Mouse (Mus musculus) C2C12 (cell line): Measurements from ENCODE around the gene Mypop. TPM values are rescaled to one million over a fixed set of nuclear protein-coding genes. Genes with fewer than 3 reads are reported as not detected.

ENCODE experiments used
- H3K27me3 ChIP-seq: one replicate; pipeline ENCODE4 v1.6.1; 2011; ENCODE audit not compliant: control insufficient read depth, insufficient read depth, insufficient read length
- H3K36me3 ChIP-seq: one replicate; pipeline ENCODE4 v1.6.1; 2011; ENCODE audit not compliant: control insufficient read depth, insufficient read depth
- H3K4me3 ChIP-seq: one replicate; pipeline ENCODE4 v1.5.1; 2011; ENCODE audit warnings: mild to moderate bottlenecking, control low read depth; ENCODE audit not compliant: poor library complexity, insufficient read depth, severe bottlenecking
- H3K79me2 ChIP-seq: one replicate; pipeline ENCODE4 v1.6.1; 2011; ENCODE audit not compliant: control insufficient read depth, insufficient read depth
- H3K79me3 ChIP-seq: one replicate; pipeline ENCODE4 v1.6.1; 2011; ENCODE audit warnings: low read depth, control low read depth
- H3ac ChIP-seq: one replicate; pipeline ENCODE3; 2011; ENCODE audit warnings: low read depth; ENCODE audit not compliant: control insufficient read depth, insufficient read length
- CEBPB ChIP-seq: IDR thresholded peaks from one replicate; pipeline ENCODE4 v1.6.1; 2011; ENCODE audit warnings: low read depth, mild to moderate bottlenecking, control low read depth, moderate library complexity
- CTCF ChIP-seq: IDR thresholded peaks from one replicate; pipeline ENCODE4 v1.5.1; 2011; ENCODE audit not compliant: control insufficient read depth, insufficient read depth, insufficient read length
- FOSL1 ChIP-seq: IDR thresholded peaks from one replicate; pipeline ENCODE4 v1.8.0; 2011; ENCODE audit warnings: mild to moderate bottlenecking, low read length; ENCODE audit not compliant: poor library complexity, insufficient read depth, severe bottlenecking
- MAX ChIP-seq: IDR thresholded peaks from one replicate; pipeline ENCODE4 v1.6.1; 2011; ENCODE audit warnings: mild to moderate bottlenecking, control low read depth
- MYOD1 ChIP-seq: IDR thresholded peaks from one replicate; pipeline ENCODE4 v1.6.1; 2011; ENCODE audit warnings: low read depth; ENCODE audit not compliant: control insufficient read depth, insufficient read length
- MYOG ChIP-seq: IDR thresholded peaks from one replicate; pipeline ENCODE4 v1.6.1; 2011; ENCODE audit not compliant: control insufficient read depth, insufficient read length; ENCODE audit errors: extremely low read depth
- USF1 ChIP-seq: IDR thresholded peaks from one replicate; pipeline ENCODE4 v1.6.1; 2011; ENCODE audit warnings: low read depth, mild to moderate bottlenecking, control low read depth, moderate library complexity
- polyA plus RNA-seq: library from polyadenylated mRNA; unstranded; fragments of >200 nt; fragmentation: generic; extraction: Trizol; gene quantifications from one replicate; pipeline ENCODE4 v1.2.1, GENCODE M21; 2012; ENCODE audit warnings: missing spikeins

Gene Mypop
- polyA plus RNA-seq, 1 experiment = 17.8 TPM

- Histone ChIP-seq H3K36me3 (peaks cover 4% of the 10 kb centered on the region), H3K79me2 (peaks cover 33% of the 10 kb centered on the region), H3K27me3 (no peaks in the 10 kb centered on the region), H3K79me3 (peaks cover 18% of the 10 kb centered on the region), H3K4me3 (no peak overlapping the region), H3ac (no peak overlapping the region)
- TF ChIP-seq CTCF = peak; percentile 95
- TF ChIP-seq USF1 = no peak
Observed at GRCm38 (mm10) chr7:19006476-19006875, 15.4 kb downstream of the Mypop start.

- Histone ChIP-seq H3K79me2 (peaks cover 33% of the 10 kb centered on the region), H3K27me3 (no peaks in the 10 kb centered on the region), H3K4me3 (no peak overlapping the region), H3ac (no peak overlapping the region), H3K36me3 (peaks cover 4% of the 10 kb centered on the region), H3K79me3 (peaks cover 18% of the 10 kb centered on the region)
- TF ChIP-seq MYOG (no peak), USF1 (no peak), MYOD1 (no peak), FOSL1 (no peak), CEBPB (no peak), MAX (no peak), CTCF (no peak)
Observed at GRCm38 (mm10) chr7:19007026-19007977, 16.3 kb downstream of the Mypop start.

DNA sequence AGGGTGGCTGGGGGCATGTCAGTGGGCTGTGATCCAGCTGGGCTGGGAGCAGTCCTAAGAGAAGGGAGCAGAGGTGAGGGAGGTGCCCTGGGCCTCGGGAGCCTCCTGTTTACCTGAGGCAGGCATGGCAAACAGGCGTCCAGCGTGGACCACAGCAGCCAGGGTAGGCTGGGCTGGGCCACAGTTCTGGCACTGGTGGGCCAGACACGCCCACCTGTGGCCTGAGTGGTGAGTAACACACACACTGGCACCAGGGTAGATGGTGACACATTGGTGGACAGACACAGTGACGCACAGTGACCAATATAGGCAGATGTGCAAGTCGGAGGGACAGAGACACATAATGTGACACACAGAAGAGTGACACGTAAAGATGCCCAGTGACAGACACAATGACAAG is 19.5 kb downstream of the Mypop start:
- Histone ChIP-seq H3K4me3 (no peak overlapping the region), H3K79me3 (peaks cover 10% of the 10 kb centered on the region)

DNA sequence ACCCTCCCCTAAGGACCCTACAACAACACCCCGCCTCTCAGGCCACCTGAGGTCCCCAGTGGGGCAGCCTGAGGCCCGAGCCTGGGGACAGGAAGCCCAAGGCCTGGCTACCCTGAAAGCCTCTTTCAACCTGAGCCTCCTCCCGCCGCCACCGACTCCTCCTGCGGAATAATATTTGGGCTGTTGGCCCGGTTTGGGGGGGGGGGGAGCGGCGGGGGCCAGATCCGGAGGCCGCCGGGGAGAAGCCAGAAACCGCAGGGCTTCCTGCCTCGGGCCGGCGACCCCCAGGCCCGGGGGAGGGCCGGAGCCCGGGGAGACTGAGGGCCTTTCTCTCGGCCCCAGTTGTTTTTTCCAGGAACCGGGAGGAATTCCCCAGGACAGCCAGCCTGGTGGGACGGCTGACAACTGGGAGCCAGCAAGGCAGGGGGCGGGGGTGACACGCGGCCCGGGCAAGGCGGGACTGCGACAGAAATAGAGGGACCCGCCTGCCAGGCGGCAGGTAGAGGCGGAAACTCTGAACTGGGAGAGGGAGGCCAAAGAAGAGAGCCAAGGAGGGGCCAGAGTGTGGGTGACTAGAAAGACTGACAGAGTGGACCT is 21.1 kb downstream of the Mypop start:
- H3K4me3 ChIP-seq = no peak overlapping the region
- no peaks in the 10 kb centered on the region for H3K27me3 ChIP-seq
- peaks cover 4% of the 10 kb centered on the region for H3K79me2 ChIP-seq
- no peak for TF ChIP-seq MYOG
- TF ChIP-seq MAX = no peak
- no peak for TF ChIP-seq CTCF
- no peak for TF ChIP-seq MYOD1
- no peak for TF ChIP-seq USF1
- TF ChIP-seq CEBPB = no peak
- TF ChIP-seq FOSL1 = no peak
- H3K79me3 ChIP-seq = no peaks in the 10 kb centered on the region
- no peaks in the 10 kb centered on the region for H3K36me3 ChIP-seq
- H3ac ChIP-seq = no peak overlapping the region

More for the DNA sequence above, 19.5 kb downstream of the Mypop start:
- peaks cover 19% of the 10 kb centered on the region for H3K79me2 ChIP-seq
- no peaks in the 10 kb centered on the region for H3K27me3 ChIP-seq
- peaks cover 4% of the 10 kb centered on the region for H3K36me3 ChIP-seq
- TF ChIP-seq CEBPB (no peak), MAX (no peak), FOSL1 (no peak), CTCF (no peak), USF1 (no peak), MYOD1 (no peak), MYOG (no peak)
- H3ac ChIP-seq = no peak overlapping the region

GRCm38 (mm10) chr7:19012882-19013281 is 21.8 kb downstream of the Mypop start:
- H3K79me2 ChIP-seq = no peaks in the 10 kb centered on the region
- H3K27me3 ChIP-seq = no peaks in the 10 kb centered on the region
- no peaks in the 10 kb centered on the region for H3K36me3 ChIP-seq
- no peak overlapping the region for H3ac ChIP-seq
- TF ChIP-seq MYOG (no peak), CTCF (no peak), MYOD1 (no peak), USF1 (no peak), CEBPB (no peak), MAX (no peak), FOSL1 (no peak)
- no peak overlapping the region for H3K4me3 ChIP-seq
- no peaks in the 10 kb centered on the region for H3K79me3 ChIP-seq
